Mouse (Mus musculus) retina, adult 2 months (tissue): ENCODE data around the gene Mfsd11.
"Not testable (repeated sequence)": the region's sequence is repeated elsewhere in the genome, so short reads cannot be mapped to it uniquely, and the experiment has no call there.

Source experiments
- DNase-seq: peaks from one replicate; pipeline ENCODE4 v3.0.0-alpha.2; 2012; ENCODE audit warnings: low read depth, low spot score

The Mfsd11 gene

GRCm38 (mm10) chr11:116821057-116821940, 30.9 kb upstream of the Mfsd11 start:
- DNase-seq: no peak

- no peak for DNase-seq
Observed at GRCm38 (mm10) chr11:116822215-116822614, 30.0 kb upstream of the Mfsd11 start.

GRCm38 (mm10) chr11:116822626-116823025, 29.6 kb upstream of the Mfsd11 start:
- DNase-seq: no peak

GRCm38 (mm10) chr11:116823255-116823654, 29.0 kb upstream of the Mfsd11 start:
- DNase-seq: no peak

- DNase-seq: not testable (repeated sequence)
Observed at GRCm38 (mm10) chr11:116823885-116824284, 28.4 kb upstream of the Mfsd11 start.

GRCm38 (mm10) chr11:116825230-116825629, 27.0 kb upstream of the Mfsd11 start:
- no peak for DNase-seq

- no peak for DNase-seq
Observed at GRCm38 (mm10) chr11:116826550-116827504, 25.4 kb upstream of the Mfsd11 start.

GRCm38 (mm10) chr11:116827534-116828165, 24.6 kb upstream of the Mfsd11 start, which contains the start of gene Mxra7:
Mxra7 (minus strand) TSS chr11:116828046.
- no peak for DNase-seq

GRCm38 (mm10) chr11:116832172-116832685, 20.0 kb upstream of the Mfsd11 start:
- no peak for DNase-seq

GRCm38 (mm10) chr11:116834954-116835353, 17.3 kb upstream of the Mfsd11 start:
- DNase-seq: no peak

- DNase-seq: no peak
Observed at GRCm38 (mm10) chr11:116836283-116836682, 16.0 kb upstream of the Mfsd11 start.

- DNase-seq: no peak
Observed at GRCm38 (mm10) chr11:116837441-116837840, 14.8 kb upstream of the Mfsd11 start.

- DNase-seq: no peak
Observed at GRCm38 (mm10) chr11:116838936-116839335, 13.3 kb upstream of the Mfsd11 start.

GRCm38 (mm10) chr11:116839601-116840000, 12.6 kb upstream of the Mfsd11 start:
- DNase-seq: no peak

- DNase-seq: no peak
Observed at GRCm38 (mm10) chr11:116840748-116841147, 11.5 kb upstream of the Mfsd11 start.

GRCm38 (mm10) chr11:116842531-116843260, 9.5 kb upstream of the Mfsd11 start:
- DNase-seq: no peak

GRCm38 (mm10) chr11:116843261-116844233, 8.7 kb upstream of the Mfsd11 start, which contains the start of the genes Mettl23 and Jmjd6:
Mettl23 (plus strand) TSS chr11:116843278.
Jmjd6 (minus strand) TSS chr11:116843449.
- peak; percentile 95 for DNase-seq

GRCm38 (mm10) chr11:116846593-116847181, 5.6 kb upstream of the Mfsd11 start:
- no peak for DNase-seq
